Mouse (Mus musculus): ENCODE results near the gene Gm47995.

Gene Gm47995

DNA sequence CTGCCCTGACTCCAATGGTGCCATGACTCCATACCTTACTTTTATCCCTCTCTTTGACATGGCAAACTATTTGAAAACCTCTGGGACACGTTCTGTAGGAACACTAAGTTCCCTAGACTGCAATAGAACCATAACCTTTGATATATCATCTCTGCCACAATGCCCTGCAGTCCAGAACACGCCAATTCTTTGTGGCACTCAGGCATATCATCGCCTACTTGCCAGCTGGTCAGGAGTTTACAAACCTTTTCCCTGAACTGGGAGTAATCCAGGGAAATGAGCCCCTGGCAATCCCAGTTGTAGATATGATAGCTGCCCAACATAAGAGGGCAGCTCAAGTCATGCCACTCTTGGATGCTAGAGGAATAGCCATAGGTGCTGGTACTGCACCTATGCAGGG is 34.1 kb downstream of the Gm47995 start:
- no peak for DNase-seq

DNA sequence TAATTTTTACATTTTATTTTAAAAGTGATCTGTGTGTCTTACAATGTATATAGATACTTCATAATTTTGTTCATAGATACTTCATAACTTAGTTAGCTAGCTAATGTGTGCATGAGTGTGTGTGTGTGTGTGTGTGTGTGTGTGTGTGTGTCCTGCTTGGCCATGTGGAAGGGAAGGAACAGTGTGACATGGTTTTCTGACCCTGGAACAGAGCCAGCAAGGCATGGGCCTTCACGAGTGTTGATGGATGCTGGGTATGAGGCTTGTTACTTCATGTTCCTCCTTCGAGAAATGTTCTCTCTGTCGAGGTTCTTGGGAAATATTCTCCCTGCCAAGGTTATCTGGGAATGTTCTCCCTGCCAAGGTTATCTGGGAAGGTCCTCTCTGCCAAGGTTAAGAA is 35.5 kb downstream of the Gm47995 start:
- no peak for DNase-seq

DNA sequence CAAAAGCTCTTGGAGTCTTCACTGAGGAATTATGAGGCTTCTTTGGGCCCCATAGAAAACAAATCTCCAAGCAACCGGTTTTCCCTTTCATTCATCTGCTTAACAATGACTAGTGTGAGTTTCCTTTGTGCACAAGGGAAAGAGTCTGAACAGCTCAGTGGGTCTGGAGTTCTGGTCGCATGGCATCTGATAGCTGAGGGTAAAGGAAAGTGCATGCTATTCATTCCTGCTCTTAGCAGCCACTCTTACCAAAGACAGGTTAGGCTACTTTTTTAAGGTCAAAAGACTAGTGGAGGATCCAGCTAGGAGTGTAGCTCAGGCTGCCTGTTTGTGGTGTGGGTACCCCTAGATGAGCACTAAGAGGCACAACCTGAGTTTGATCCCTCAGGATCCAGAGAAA is 37.3 kb downstream of the Gm47995 start:
- DNase-seq = no peak

DNA sequence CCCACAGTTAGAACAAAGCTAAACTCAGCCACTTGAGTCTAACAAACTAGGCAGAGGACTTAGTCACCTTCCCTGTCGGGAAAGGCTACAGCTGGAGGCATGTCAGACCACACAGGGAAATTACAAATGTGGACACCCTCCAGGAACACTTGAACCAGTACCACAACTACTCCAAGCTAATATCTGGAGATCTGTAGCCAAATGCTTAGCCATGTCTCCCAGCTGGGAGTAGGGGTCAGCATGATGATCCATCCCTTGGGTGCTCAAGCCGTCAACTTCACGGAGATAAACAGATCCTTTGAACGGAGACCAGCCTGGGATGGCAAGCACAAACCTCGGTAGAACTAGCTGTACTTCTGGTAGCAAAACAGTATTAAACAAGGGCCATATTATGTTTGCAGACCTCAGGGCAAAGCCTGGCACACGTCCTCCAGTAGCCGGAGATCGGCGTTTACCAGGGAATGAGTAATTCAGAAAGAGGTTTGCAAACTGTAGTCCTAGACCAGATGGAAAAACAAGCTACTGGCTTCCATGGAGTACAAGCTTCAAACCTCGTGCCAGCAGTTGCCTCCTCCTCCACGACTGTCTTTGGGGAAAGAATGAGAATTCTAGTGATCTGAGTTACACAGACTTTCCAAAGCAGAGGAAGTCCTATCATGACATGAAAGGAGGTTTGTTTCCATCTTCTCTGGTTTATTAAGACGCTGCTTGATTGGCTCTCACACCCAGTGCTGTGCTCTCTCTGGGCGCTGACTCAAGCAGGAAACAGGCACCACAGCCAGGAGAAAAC is 38.1 kb downstream of the Gm47995 start:
- DNase-seq = no peak

DNA sequence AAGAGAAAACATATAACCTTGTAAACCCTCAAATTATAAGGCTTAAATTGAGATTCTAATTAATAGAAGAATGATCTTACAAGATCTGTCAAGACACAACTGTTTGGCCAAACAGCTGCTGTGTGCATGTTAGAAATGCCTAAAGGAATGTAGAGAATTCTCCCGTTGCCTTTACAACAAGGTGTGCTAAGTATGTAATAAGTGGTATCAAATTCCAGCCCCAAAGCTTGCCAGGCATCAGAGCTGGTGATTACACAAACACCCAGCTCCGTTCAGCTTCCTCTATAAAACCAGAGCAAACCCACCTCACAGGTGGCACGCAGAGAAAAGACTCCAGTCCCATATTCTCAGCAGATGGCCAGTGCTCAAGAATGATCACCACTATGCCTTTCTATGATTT is 39.5 kb downstream of the Gm47995 start:
- no peak for DNase-seq

DNA sequence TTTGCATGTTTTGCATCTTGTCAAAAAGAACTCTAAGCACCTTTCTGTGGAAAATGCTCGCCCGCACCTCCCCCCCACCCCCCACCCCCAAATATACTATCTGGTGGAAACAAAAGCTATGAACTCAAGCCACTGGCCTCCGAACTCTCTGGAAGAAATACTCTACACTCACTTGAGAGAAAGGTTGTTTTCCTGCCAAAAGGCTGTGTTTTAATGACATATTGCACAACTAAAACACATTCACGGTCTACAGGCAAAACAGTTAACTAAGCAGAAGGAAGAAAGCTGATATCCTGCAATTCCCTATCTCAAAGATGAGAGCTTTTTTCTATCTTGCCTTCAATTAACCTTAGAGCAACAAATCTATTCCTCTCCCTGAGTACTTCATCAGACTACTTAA is 45.1 kb downstream of the Gm47995 start:
- no peak for DNase-seq

DNA sequence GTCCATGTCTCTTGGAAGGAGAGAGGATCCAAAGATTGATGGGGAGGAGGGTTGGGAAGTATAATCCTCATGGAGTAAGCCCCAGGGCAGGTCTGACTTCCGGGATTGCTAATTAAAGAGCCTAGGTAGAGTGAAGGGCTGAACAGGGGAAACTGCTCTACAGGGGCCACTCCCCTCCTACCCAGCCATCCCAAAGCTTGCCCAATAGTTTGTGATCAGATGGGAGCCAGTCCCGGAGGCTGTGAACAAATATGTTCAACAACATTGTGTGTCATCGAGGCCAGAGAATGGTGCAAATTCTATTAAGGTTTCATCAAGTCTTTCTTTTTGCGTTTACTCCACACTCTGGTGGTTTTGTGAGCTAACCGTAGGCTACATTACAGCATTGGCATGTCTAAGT is 45.8 kb downstream of the Gm47995 start:
- no peak for DNase-seq

DNA sequence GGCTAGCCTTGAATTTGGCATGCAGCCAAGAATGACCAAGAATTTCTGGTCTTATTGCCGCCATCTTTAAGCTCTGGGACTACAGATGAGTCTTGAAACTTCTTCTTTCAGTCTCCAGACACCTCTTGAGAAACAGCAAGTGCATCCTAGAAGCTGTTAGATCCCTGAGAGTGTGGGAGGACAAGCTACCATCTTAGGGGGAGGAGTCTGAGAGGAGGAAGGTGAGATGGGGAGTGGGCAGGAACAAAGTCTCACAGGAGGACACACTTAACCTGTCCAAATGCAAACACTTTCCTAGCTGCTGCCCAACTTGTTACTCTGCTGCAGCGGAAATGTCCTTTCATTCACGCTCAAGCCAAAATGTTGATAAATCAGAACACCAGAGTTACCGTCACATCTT is 46.5 kb downstream of the Gm47995 start:
- no peak for DNase-seq

DNA sequence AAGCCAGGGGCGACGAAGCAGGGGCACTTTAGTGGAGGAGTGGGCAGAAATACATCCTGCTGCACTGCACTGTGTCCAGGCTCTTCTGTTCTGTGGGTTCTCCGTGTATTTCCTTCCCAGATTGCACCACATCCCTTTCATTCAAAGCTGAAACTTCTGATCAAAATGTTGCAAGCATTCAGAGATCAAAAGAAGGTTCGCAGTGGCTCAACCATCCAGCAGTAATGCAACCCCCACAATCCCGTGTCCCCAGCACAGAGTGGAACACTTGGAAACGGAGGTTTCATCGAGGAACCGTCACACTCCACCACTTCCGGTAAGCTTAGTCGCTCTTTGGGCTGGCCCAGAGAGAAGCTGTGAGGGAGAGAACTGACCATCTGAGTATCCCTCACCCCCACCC is 46.9 kb downstream of the Gm47995 start:
- DNase-seq = no peak

DNA sequence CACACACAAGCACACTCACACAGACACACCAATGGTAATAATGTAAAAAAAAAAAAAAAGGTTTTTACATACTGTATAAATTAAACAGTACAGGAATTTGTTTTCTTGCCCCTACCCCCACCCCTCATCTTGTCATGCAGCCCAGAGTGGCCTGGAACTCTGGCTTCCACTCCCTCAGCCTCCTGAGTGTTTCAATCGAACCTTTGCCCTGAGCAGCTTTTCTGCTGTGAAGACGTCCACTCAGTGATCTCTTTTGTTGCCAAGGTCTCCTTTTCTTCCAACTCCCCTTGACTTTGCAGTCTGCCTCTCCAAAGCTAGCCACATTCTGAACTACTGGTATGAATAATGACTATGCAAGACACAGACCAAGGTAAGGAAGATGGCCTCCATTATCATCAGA is 47.6 kb downstream of the Gm47995 start:
- no peak for DNase-seq

Measured in retina, postnatal 1 day (tissue).